Mouse (Mus musculus): ENCODE results near the gene Grin3b.

Grin3b gene

GRCm38 (mm10) chr10:80016931-80017330 is 46.4 kb downstream of the Grin3b start:
- no peak for DNase-seq (ENCODE audit: low spot score)

GRCm38 (mm10) chr10:80017361-80017760 is 46.8 kb downstream of the Grin3b start:
- no peak for DNase-seq (ENCODE audit: low spot score)

- no peak for DNase-seq (ENCODE audit: low spot score)
Measured at GRCm38 (mm10) chr10:80017771-80018170, 47.3 kb downstream of the Grin3b start.

DNA sequence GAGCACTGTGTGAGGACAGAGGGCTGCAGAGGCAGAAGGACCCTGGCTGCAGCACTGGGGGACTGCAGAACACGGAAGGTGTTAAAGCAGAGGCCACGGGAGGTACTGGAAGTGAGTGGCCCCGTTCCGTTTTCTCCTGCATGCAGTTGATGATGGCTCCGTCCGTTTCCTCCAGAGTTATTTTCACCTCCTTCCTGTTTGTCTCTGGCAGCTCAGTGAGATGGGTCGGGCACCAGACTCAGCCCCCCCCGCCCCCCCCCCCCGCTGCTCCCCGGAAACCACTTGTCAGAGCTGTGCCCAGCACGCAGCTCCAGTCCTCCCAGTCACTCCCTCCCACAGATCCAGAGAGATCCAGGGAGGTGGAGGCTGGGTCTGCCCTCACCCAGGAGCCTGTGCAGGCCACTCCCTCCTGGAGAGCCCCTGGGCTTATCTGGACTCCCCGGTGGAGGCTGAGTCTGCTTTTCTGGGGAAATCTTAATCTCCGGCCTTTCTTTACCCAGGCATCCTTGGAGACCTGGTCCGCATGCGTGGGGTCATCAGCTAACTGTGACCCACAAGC is 48.3 kb downstream of the Grin3b start:
- DNase-seq (ENCODE audit: low spot score): no peak

- DNase-seq (ENCODE audit: low spot score): no peak
Measured at GRCm38 (mm10) chr10:80019471-80020131, 49.1 kb downstream of the Grin3b start.

- no peak for DNase-seq (ENCODE audit: low spot score)
Measured at GRCm38 (mm10) chr10:80020191-80020590, 49.7 kb downstream of the Grin3b start.

DNA sequence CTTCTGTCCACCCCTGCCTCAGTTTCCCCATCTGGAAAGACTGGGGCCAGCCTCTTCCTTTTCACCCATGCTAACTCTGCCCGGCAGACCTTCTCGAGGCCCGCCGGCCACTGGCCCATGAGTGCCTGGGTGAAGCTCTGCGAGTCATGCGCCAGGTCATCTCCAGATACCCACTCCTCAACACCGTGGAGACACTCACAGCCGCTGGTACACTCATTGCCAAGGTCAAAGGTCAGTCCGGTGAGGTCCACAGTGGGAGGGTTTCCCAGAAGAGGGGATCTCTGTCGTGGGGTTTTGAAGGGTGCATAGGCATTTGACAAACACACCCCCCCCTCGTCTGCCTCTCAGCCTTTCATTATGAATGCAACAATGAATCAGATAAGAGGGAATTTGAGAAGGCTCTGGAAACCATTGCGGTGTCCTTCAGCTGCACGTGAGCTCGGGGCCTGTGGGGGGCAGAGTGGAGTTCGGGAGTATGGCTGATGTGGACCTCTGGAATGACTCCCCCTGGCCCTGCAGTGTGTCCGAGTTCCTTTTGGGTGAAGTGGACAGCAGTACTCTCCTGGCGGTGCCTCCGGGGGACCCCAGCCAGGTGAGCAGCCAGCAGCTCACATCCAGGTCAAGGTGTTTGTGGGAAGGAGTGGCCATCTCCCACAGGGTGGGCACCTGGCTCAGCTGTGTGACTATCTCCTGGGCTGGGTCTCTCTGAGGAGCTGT is 50.2 kb downstream of the Grin3b start:
- DNase-seq (ENCODE audit: low spot score): no peak

GRCm38 (mm10) chr10:80021320-80021641 is 50.8 kb downstream of the Grin3b start:
- no peak for DNase-seq (ENCODE audit: low spot score)

DNA sequence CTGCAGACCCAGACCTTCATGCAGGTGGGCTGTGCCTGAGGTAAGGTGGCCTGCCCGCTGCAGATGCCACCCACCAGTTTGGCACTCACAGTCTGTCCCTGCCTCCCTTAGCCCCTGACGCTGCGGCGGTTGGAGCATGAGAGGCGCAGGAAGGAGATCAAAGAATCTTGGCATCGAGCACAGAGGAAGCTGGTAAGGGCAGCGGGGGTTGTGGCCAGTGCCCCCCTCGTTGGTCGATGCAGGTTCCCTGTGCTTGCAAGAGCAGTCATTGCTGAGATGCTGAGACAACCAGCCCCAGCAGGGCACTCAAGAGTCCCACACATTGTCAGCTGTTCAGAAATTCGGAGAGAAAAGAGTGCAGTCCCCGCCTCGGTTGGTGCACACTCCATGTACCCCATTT is 51.6 kb downstream of the Grin3b start:
- no peak for DNase-seq (ENCODE audit: low spot score)

- no peak for DNase-seq (ENCODE audit: low spot score)
Measured at GRCm38 (mm10) chr10:80022806-80023205, 52.3 kb downstream of the Grin3b start.

DNA sequence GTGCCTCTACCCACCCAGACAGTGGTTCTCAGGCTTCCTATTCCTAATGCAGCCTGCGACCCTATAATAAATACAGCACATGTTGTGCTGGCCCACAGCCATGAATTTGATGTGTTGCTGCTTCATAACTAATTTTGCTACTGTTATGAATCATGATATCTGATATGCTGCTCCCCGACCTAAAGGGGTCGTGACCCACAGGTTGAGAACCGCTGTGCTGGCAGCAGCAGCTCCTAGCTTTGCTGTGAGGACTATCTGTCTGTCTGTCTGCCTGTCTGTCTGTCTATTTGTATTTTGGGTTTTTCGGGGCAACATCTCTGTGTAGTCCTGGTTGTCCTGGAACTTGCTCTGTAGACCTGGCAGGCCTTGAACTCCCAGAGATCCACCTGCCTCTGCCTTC is 53.2 kb downstream of the Grin3b start:
- DNase-seq (ENCODE audit: low spot score): no peak

- DNase-seq (ENCODE audit: low spot score): no peak
Measured at GRCm38 (mm10) chr10:80024229-80025043, 53.9 kb downstream of the Grin3b start.

GRCm38 (mm10) chr10:80025044-80025347 is 54.5 kb downstream of the Grin3b start:
- no peak for DNase-seq (ENCODE audit: low spot score)

DNA sequence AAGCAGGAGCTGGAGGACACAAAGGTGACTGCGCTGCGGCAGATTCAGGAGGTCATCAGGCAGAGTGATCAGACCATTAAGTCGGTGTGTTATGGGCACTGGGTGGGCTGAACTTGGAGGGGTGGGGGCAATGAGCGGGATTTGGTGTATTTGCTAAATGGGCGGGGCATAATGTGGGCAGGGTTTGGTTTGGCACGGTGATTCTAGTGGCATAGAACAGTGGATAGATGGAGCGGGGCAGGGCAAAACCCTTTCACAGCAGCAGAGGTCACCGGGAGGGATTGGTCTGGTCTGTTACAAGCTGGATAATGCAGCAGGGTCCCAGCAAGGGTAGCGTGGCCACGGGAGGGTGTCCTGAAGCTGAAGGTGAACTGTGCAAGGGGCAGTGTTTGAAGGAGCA is 54.9 kb downstream of the Grin3b start:
- no peak for DNase-seq (ENCODE audit: low spot score)

- no peak for DNase-seq (ENCODE audit: low spot score)
Measured at GRCm38 (mm10) chr10:80025889-80026288, 55.4 kb downstream of the Grin3b start.
